Mouse (Mus musculus): ENCODE measurements around the gene Gm19684. TPM values are rescaled to one million over a fixed set of nuclear protein-coding genes. Genes with fewer than 3 reads are reported as not detected.
A peak's percentile ranks its signal among the peaks of the same experiment; 100 is the strongest.
"Not testable (repeated sequence)": the region's sequence is repeated elsewhere in the genome, so short reads cannot be mapped to it uniquely, and the experiment has no call there.

Gm19684 gene
- polyA plus RNA-seq, 1 experiment from 2014 or later: not detected

GRCm38 (mm10) chr17:36136299-36136848 lies 14.9 kb downstream of the Gm19684 start:
- H3K4me3 ChIP-seq; H3K27ac ChIP-seq (replicated peaks); H3K36me3 ChIP-seq; ATAC-seq (replicated peaks); H3K4me1 ChIP-seq; H3K9me3 ChIP-seq; H3K9ac ChIP-seq (replicated peaks); H3K4me2 ChIP-seq (replicated peaks): not testable (repeated sequence)
- 69% methylated on average over 1 of the region's 1 CpGs for WGBS
- H3K27me3 ChIP-seq: peaks cover 19% of the 10 kb centered on the region

- Histone ChIP-seq H3K27me3 (peaks cover 44% of the 10 kb centered on the region), H3K4me1 (peaks cover 9% of the 10 kb centered on the region), H3K9me3 (no peaks in the 10 kb centered on the region), H3K9ac (replicated peaks) (no peak overlapping the region), H3K27ac (replicated peaks) (no peak overlapping the region), H3K4me2 (replicated peaks) (peak overlapping the region; percentile 37), H3K4me3 (peak overlapping the region; percentile 33), H3K36me3 (no peaks in the 10 kb centered on the region)
- no peak for ATAC-seq (replicated peaks)
- WGBS: 1% methylated on average over 77 of the region's 78 CpGs
These were observed 23.8 kb downstream of the Gm19684 start for GRCm38 (mm10) chr17:36145111-36145860.

GRCm38 (mm10) chr17:36145861-36146156 lies 24.3 kb downstream of the Gm19684 start:
- H3K4me2 ChIP-seq (replicated peaks): peak overlapping the region; percentile 37
- peaks cover 43% of the 10 kb centered on the region for H3K27me3 ChIP-seq
- H3K9ac ChIP-seq (replicated peaks): not testable (repeated sequence)

GRCm38 (mm10) chr17:36146937-36147336 lies 25.5 kb downstream of the Gm19684 start:
- H3K27me3 ChIP-seq: peaks cover 39% of the 10 kb centered on the region
- H3K9ac ChIP-seq (replicated peaks); H3K4me1 ChIP-seq; H3K27ac ChIP-seq (replicated peaks); H3K36me3 ChIP-seq; ATAC-seq (replicated peaks); H3K4me3 ChIP-seq; H3K4me2 ChIP-seq (replicated peaks); H3K9me3 ChIP-seq: not testable (repeated sequence)
- WGBS: 85% methylated on average over 1 of the region's 1 CpGs

More at GRCm38 (mm10) chr17:36145861-36146156, 24.3 kb downstream of the Gm19684 start:
- not testable (repeated sequence) for H3K36me3 ChIP-seq; H3K4me1 ChIP-seq; H3K9me3 ChIP-seq; ATAC-seq (replicated peaks); H3K27ac ChIP-seq (replicated peaks)
- H3K4me3 ChIP-seq: peak overlapping the region; percentile 33
- WGBS: 4% methylated on average over 13 of the region's 13 CpGs

- H3K9ac ChIP-seq (replicated peaks); ATAC-seq (replicated peaks); H3K9me3 ChIP-seq; H3K4me3 ChIP-seq; H3K4me2 ChIP-seq (replicated peaks); H3K4me1 ChIP-seq; H3K36me3 ChIP-seq; H3K27ac ChIP-seq (replicated peaks): not testable (repeated sequence)
- H3K27me3 ChIP-seq: peaks cover 39% of the 10 kb centered on the region
- 65% methylated on average over 5 of the region's 5 CpGs for WGBS
These were observed 27.0 kb downstream of the Gm19684 start for GRCm38 (mm10) chr17:36148468-36148867.

GRCm38 (mm10) chr17:36151200-36151599 lies 29.7 kb downstream of the Gm19684 start:
- not testable (repeated sequence) for ATAC-seq (replicated peaks); H3K4me3 ChIP-seq; H3K4me2 ChIP-seq (replicated peaks); H3K36me3 ChIP-seq; H3K9ac ChIP-seq (replicated peaks); H3K27ac ChIP-seq (replicated peaks); H3K4me1 ChIP-seq; H3K9me3 ChIP-seq
- H3K27me3 ChIP-seq: peaks cover 35% of the 10 kb centered on the region
- 42% methylated on average over 4 of the region's 4 CpGs for WGBS

GRCm38 (mm10) chr17:36154271-36155149 lies 33.0 kb downstream of the Gm19684 start:
- H3K27me3 ChIP-seq: peaks cover 35% of the 10 kb centered on the region
- no peak overlapping the region for H3K4me3 ChIP-seq
- no peak overlapping the region for H3K4me2 ChIP-seq (replicated peaks)
- peaks cover 7% of the 10 kb centered on the region for H3K4me1 ChIP-seq
- no peaks in the 10 kb centered on the region for H3K36me3 ChIP-seq
- WGBS: 11% methylated on average over 3 of the region's 3 CpGs
- H3K9me3 ChIP-seq: no peaks in the 10 kb centered on the region
- ATAC-seq (replicated peaks): no peak
- H3K9ac ChIP-seq (replicated peaks): no peak overlapping the region
- no peak overlapping the region for H3K27ac ChIP-seq (replicated peaks)

GRCm38 (mm10) chr17:36157782-36158181 lies 36.3 kb downstream of the Gm19684 start:
- ATAC-seq (replicated peaks); H3K4me1 ChIP-seq; H3K36me3 ChIP-seq; H3K27ac ChIP-seq (replicated peaks); H3K9ac ChIP-seq (replicated peaks); H3K9me3 ChIP-seq: not testable (repeated sequence)
- peak overlapping the region; percentile 46 for H3K4me2 ChIP-seq (replicated peaks)
- peaks cover 63% of the 10 kb centered on the region for H3K27me3 ChIP-seq
- peak overlapping the region; percentile 31 for H3K4me3 ChIP-seq
- WGBS: under 1% methylated on average over 36 of the region's 36 CpGs

GRCm38 (mm10) chr17:36158264-36158663 lies 36.8 kb downstream of the Gm19684 start:
- peak overlapping the region; percentile 31; the same call in 1 of the 2 replicates for H3K4me3 ChIP-seq
- H3K9me3 ChIP-seq: not testable (repeated sequence)
- WGBS: 8% methylated on average over 11 of the region's 11 CpGs

GRCm38 (mm10) chr17:36161129-36162051 lies 39.9 kb downstream of the Gm19684 start:
- Histone ChIP-seq H3K36me3 (no peaks in the 10 kb centered on the region), H3K9me3 (no peaks in the 10 kb centered on the region), H3K4me2 (replicated peaks) (no peak overlapping the region), H3K4me3 (0 out of 2 replicates have a peak overlapping the region, but pooled peaks have one; percentile 3), H3K27me3 (peaks cover 75% of the 10 kb centered on the region), H3K9ac (replicated peaks) (no peak overlapping the region), H3K27ac (replicated peaks) (no peak overlapping the region), H3K4me1 (peaks cover 7% of the 10 kb centered on the region)
- no peak for ATAC-seq (replicated peaks)
- 2% methylated on average over 56 of the region's 56 CpGs for WGBS

More at GRCm38 (mm10) chr17:36158264-36158663, 36.8 kb downstream of the Gm19684 start:
- H3K36me3 ChIP-seq; H3K27ac ChIP-seq (replicated peaks); H3K4me1 ChIP-seq; ATAC-seq (replicated peaks); H3K9ac ChIP-seq (replicated peaks): not testable (repeated sequence)
- H3K4me2 ChIP-seq (replicated peaks): peak overlapping the region; percentile 46
- H3K27me3 ChIP-seq: peaks cover 65% of the 10 kb centered on the region

GRCm38 (mm10) chr17:36166901-36167300 lies 45.4 kb downstream of the Gm19684 start:
- ATAC-seq (replicated peaks): not testable (repeated sequence)

More at GRCm38 (mm10) chr17:36166901-36167300, 45.4 kb downstream of the Gm19684 start:
- not testable (repeated sequence) for H3K9me3 ChIP-seq; H3K4me2 ChIP-seq (replicated peaks); H3K4me3 ChIP-seq; H3K27ac ChIP-seq (replicated peaks); H3K9ac ChIP-seq (replicated peaks); H3K4me1 ChIP-seq; H3K36me3 ChIP-seq
- peaks cover 76% of the 10 kb centered on the region for H3K27me3 ChIP-seq
- 22% methylated on average over 2 of the region's 2 CpGs for WGBS

Data from forebrain, embryonic 15.5 days (tissue).